Mouse (Mus musculus): ENCODE data around the gene Cmbl. TPM values are rescaled to one million over a fixed set of nuclear protein-coding genes. Genes with fewer than 3 reads are reported as not detected.

The Cmbl gene
- polyA plus RNA-seq, 1 experiment from 2014 or later, result 2.9 TPM

- Histone ChIP-seq H3K4me3 (ENCODE audit: low read depth, low read length) (no peak overlapping the region), H3K9me3 (ENCODE audit: control insufficient read depth, low read length) (no peaks in the 10 kb centered on the region), H3K36me3 (ENCODE audit: control insufficient read depth, insufficient read depth, low read length) (no peaks in the 10 kb centered on the region), H3K27ac (ENCODE audit: low read depth, low read length) (no peak overlapping the region), H3K9ac (ENCODE audit: low read depth, low read length) (no peak overlapping the region), H3K4me1 (replicated peaks; ENCODE audit: control insufficient read depth, insufficient read depth, low read length) (no peaks in the 10 kb centered on the region), H3K27me3 (replicated peaks; ENCODE audit: control insufficient read depth, insufficient read depth, low read length) (no peaks in the 10 kb centered on the region), H3K4me2 (no peak overlapping the region)
- ATAC-seq (replicated peaks; ENCODE audit: low FRiP score) (no peak), DNase-seq (ENCODE audit: low spot score) (no peak)
- whole genome bisulfite sequencing, result 84% methylated on average over 12 of the region's 12 CpGs
Observed at GRCm38 (mm10) chr15:31631396-31631858, 66.2 kb downstream of the Cmbl start.

- no peaks in the 10 kb centered on the region for H3K27me3 ChIP-seq (replicated peaks; ENCODE audit: control insufficient read depth, insufficient read depth, low read length)
- H3K4me1 ChIP-seq (replicated peaks; ENCODE audit: control insufficient read depth, insufficient read depth, low read length), result no peaks in the 10 kb centered on the region
- H3K4me3 ChIP-seq (ENCODE audit: low read depth, low read length), result no peak overlapping the region
- 70% methylated on average over 4 of the region's 4 CpGs for WGBS
- no peaks in the 10 kb centered on the region for H3K9me3 ChIP-seq (ENCODE audit: control insufficient read depth, low read length)
- H3K9ac ChIP-seq (ENCODE audit: low read depth, low read length), result no peak overlapping the region
- ATAC-seq (replicated peaks; ENCODE audit: low FRiP score) (no peak), DNase-seq (ENCODE audit: low spot score) (no peak)
- no peak overlapping the region for H3K27ac ChIP-seq (ENCODE audit: low read depth, low read length)
- no peak overlapping the region for H3K4me2 ChIP-seq
- no peaks in the 10 kb centered on the region for H3K36me3 ChIP-seq (ENCODE audit: control insufficient read depth, insufficient read depth, low read length)
Observed at GRCm38 (mm10) chr15:31632478-31632877, 67.3 kb downstream of the Cmbl start.

GRCm38 (mm10) chr15:31634582-31634981 is 69.4 kb downstream of the Cmbl start:
- no peaks in the 10 kb centered on the region for H3K4me1 ChIP-seq (replicated peaks; ENCODE audit: control insufficient read depth, insufficient read depth, low read length)
- H3K36me3 ChIP-seq (ENCODE audit: control insufficient read depth, insufficient read depth, low read length), result no peaks in the 10 kb centered on the region
- 80% methylated on average over 6 of the region's 6 CpGs for WGBS
- H3K4me2 ChIP-seq, result no peak overlapping the region
- H3K27ac ChIP-seq (ENCODE audit: low read depth, low read length), result no peak overlapping the region
- DNase-seq (ENCODE audit: low spot score) (no peak), ATAC-seq (replicated peaks; ENCODE audit: low FRiP score) (no peak)
- no peak overlapping the region for H3K9ac ChIP-seq (ENCODE audit: low read depth, low read length)
- no peaks in the 10 kb centered on the region for H3K27me3 ChIP-seq (replicated peaks; ENCODE audit: control insufficient read depth, insufficient read depth, low read length)
- H3K9me3 ChIP-seq (ENCODE audit: control insufficient read depth, low read length), result no peaks in the 10 kb centered on the region
- no peak overlapping the region for H3K4me3 ChIP-seq (ENCODE audit: low read depth, low read length)

- Histone ChIP-seq H3K4me1 (replicated peaks; ENCODE audit: control insufficient read depth, insufficient read depth, low read length) (no peaks in the 10 kb centered on the region), H3K4me3 (ENCODE audit: low read depth, low read length) (no peak overlapping the region), H3K36me3 (ENCODE audit: control insufficient read depth, insufficient read depth, low read length) (no peaks in the 10 kb centered on the region), H3K4me2 (no peak overlapping the region), H3K27me3 (replicated peaks; ENCODE audit: control insufficient read depth, insufficient read depth, low read length) (no peaks in the 10 kb centered on the region), H3K9me3 (ENCODE audit: control insufficient read depth, low read length) (no peaks in the 10 kb centered on the region), H3K9ac (ENCODE audit: low read depth, low read length) (no peak overlapping the region), H3K27ac (ENCODE audit: low read depth, low read length) (no peak overlapping the region)
- 85% methylated on average over 9 of the region's 9 CpGs for WGBS
- DNase-seq (ENCODE audit: low spot score) (no peak), ATAC-seq (replicated peaks; ENCODE audit: low FRiP score) (no peak)
Observed at GRCm38 (mm10) chr15:31636091-31636595, 71.0 kb downstream of the Cmbl start.

Other genes with a start within 250 kb of the Cmbl start
- 0.64 and 1.2 TPM in 2 replicates for gene Ankrd33b, start 197.7 kb upstream of the Cmbl start, polyA plus RNA-seq (2014; fragmentation: Nextera tagmentation; extraction: Ambion mirVana)
- 3.0 and 3.1 TPM in 2 replicates for gene Ropn1l, start 111.7 kb upstream of the Cmbl start, polyA plus RNA-seq (2014; fragmentation: Nextera tagmentation; extraction: Ambion mirVana)
- gene March6, start 34.3 kb upstream of the Cmbl start, polyA plus RNA-seq (2014; fragmentation: Nextera tagmentation; extraction: Ambion mirVana), result 35.5 and 36.1 TPM in 2 replicates
- 683 and 762 TPM in 2 replicates for gene Cct5, start 36.4 kb downstream of the Cmbl start, polyA plus RNA-seq (2014; fragmentation: Nextera tagmentation; extraction: Ambion mirVana)
- gene Fam173b, start 36.5 kb downstream of the Cmbl start, polyA plus RNA-seq (2014; fragmentation: Nextera tagmentation; extraction: Ambion mirVana), result 13.8 and 14.3 TPM in 2 replicates